Mouse (Mus musculus) kidney, embryonic 14.5 days (tissue): ENCODE measurements around the gene Tbc1d5. TPM values are rescaled to one million over a fixed set of nuclear protein-coding genes. Genes with fewer than 3 reads are reported as not detected.
"Not testable (repeated sequence)": the region's sequence is repeated elsewhere in the genome, so short reads cannot be mapped to it uniquely, and the experiment has no call there.

Experiments
- ATAC-seq: fragments of 200-750 bp; cut with Nextera tagmentation; 2 replicates; pipeline ENCODE4 v1.8.0; 2017; ENCODE audit warnings: moderate number of reproducible peaks, mild to moderate bottlenecking, moderate TSS enrichment, moderate library complexity; ENCODE audit not compliant: low FRiP score, low TSS enrichment
- H3K27ac ChIP-seq: fragments of 300-500 bp; sonication (generic); 2 replicates; pipeline ENCODE4 v1.5.1; 2014; ENCODE audit warnings: low read depth, mild to moderate bottlenecking, low read length, moderate library complexity, mixed read lengths
- H3K27me3 ChIP-seq: fragments of 300-500 bp; sonication (generic); 2 replicates; pipeline ENCODE4 v1.6.1; 2014; ENCODE audit warnings: mild to moderate bottlenecking, low read length; ENCODE audit not compliant: control insufficient read depth, insufficient read depth
- H3K36me3 ChIP-seq: fragments of 300-500 bp; sonication (generic); 2 replicates; pipeline ENCODE4 v1.6.1; 2014; ENCODE audit warnings: low read length, mixed read lengths; ENCODE audit not compliant: control insufficient read depth, insufficient read depth
- H3K4me1 ChIP-seq: fragments of 300-500 bp; sonication (generic); 2 replicates; pipeline ENCODE4 v1.6.1; 2014; ENCODE audit warnings: low read length, mixed read lengths; ENCODE audit not compliant: control insufficient read depth, insufficient read depth
- H3K4me2 ChIP-seq: fragments of 300-500 bp; sonication (generic); replicated peaks from 2 replicates; pipeline ENCODE4 v1.6.1; 2014; ENCODE audit warnings: low read depth, mild to moderate bottlenecking, low read length
- H3K4me3 ChIP-seq: fragments of 300-500 bp; sonication (generic); 2 replicates; pipeline ENCODE4 v1.5.1; 2014; ENCODE audit warnings: mild to moderate bottlenecking, low read length
- H3K9ac ChIP-seq: fragments of 300-500 bp; sonication (generic); 2 replicates; pipeline ENCODE4 v1.6.1; 2014; ENCODE audit warnings: low read depth, mild to moderate bottlenecking, low read length, moderate library complexity
- H3K9me3 ChIP-seq: fragments of 300-500 bp; sonication (generic); 2 replicates; pipeline ENCODE4 v1.6.1; 2016; ENCODE audit warnings: low read length; ENCODE audit not compliant: control insufficient read depth
- WGBS: fragments of 180-500 bp; shearing (Covaris S2); extraction: QIAGEN DNeasy Blood & Tissue Kit; methylation state at CpG from one replicate; pipeline ENCODE4 v1.1.7; 2014; 5-methylcytosine and 5-hydroxymethylcytosine counted together
- polyA plus RNA-seq: library from polyadenylated mRNA; unstranded; fragments of >200 nt; fragmentation: Nextera tagmentation; extraction: Ambion mirVana; gene quantifications from 2 replicates; pipeline ENCODE4 v1.2.1, GENCODE M21; 2014

Gene Tbc1d5
- polyA plus RNA-seq, 1 experiment from 2014 or later = 12.2 TPM

- no peak overlapping the region for H3K27ac ChIP-seq
- H3K4me2 ChIP-seq = no peak overlapping the region
- H3K4me3 ChIP-seq = no peak overlapping the region
- no peaks in the 10 kb centered on the region for H3K4me1 ChIP-seq
- no peaks in the 10 kb centered on the region for H3K27me3 ChIP-seq
- ATAC-seq = no peak
- WGBS = 81% methylated on average over 2 of the region's 2 CpGs
- no peaks in the 10 kb centered on the region for H3K9me3 ChIP-seq
- H3K36me3 ChIP-seq = no peaks in the 10 kb centered on the region
- H3K9ac ChIP-seq = no peak overlapping the region
Observed at GRCm38 (mm10) chr17:50726265-50726664, 452.9 kb downstream of the Tbc1d5 start.

- H3K36me3 ChIP-seq = no peaks in the 10 kb centered on the region
- H3K4me1 ChIP-seq = no peaks in the 10 kb centered on the region
- WGBS = 83% methylated on average over 2 of the region's 2 CpGs
- no peak for ATAC-seq
- H3K27me3 ChIP-seq = no peaks in the 10 kb centered on the region
- no peak overlapping the region for H3K4me2 ChIP-seq
- H3K4me3 ChIP-seq = no peak overlapping the region
- H3K27ac ChIP-seq = no peak overlapping the region
- H3K9ac ChIP-seq = no peak overlapping the region
- H3K9me3 ChIP-seq = no peaks in the 10 kb centered on the region
Observed at GRCm38 (mm10) chr17:50724376-50724775, 454.8 kb downstream of the Tbc1d5 start.

GRCm38 (mm10) chr17:50717586-50717985, 461.6 kb downstream of the Tbc1d5 start:
- Histone ChIP-seq H3K4me1 (no peaks in the 10 kb centered on the region), H3K4me2 (no peak overlapping the region), H3K4me3 (no peak overlapping the region), H3K9ac (no peak overlapping the region), H3K9me3 (no peaks in the 10 kb centered on the region), H3K36me3 (no peaks in the 10 kb centered on the region), H3K27me3 (no peaks in the 10 kb centered on the region), H3K27ac (no peak overlapping the region)
- ATAC-seq = no peak
- WGBS = 80% methylated on average over 5 of the region's 5 CpGs

- no peaks in the 10 kb centered on the region for H3K4me1 ChIP-seq
- H3K9ac ChIP-seq = no peak overlapping the region
- no peak overlapping the region for H3K27ac ChIP-seq
- H3K27me3 ChIP-seq = no peaks in the 10 kb centered on the region
- 80% methylated on average over 7 of the region's 7 CpGs for WGBS
- no peak overlapping the region for H3K4me2 ChIP-seq
- no peaks in the 10 kb centered on the region for H3K9me3 ChIP-seq
- H3K4me3 ChIP-seq = no peak overlapping the region
- H3K36me3 ChIP-seq = no peaks in the 10 kb centered on the region
- ATAC-seq = no peak
Observed at GRCm38 (mm10) chr17:50710497-50711222, 468.5 kb downstream of the Tbc1d5 start.

GRCm38 (mm10) chr17:50698410-50698809, 480.7 kb downstream of the Tbc1d5 start:
- not testable (repeated sequence) for H3K9ac ChIP-seq, H3K27ac ChIP-seq, H3K36me3 ChIP-seq, ATAC-seq, H3K4me1 ChIP-seq, H3K4me3 ChIP-seq, H3K27me3 ChIP-seq, H3K9me3 ChIP-seq
- H3K4me2 ChIP-seq = peak overlapping the region; percentile 30; the same call in 1 of the 2 replicates
- WGBS = 2% methylated on average over 32 of the region's 39 CpGs

GRCm38 (mm10) chr17:50688135-50688534, 491.0 kb downstream of the Tbc1d5 start:
- no peaks in the 10 kb centered on the region for H3K27me3 ChIP-seq
- no peak for ATAC-seq
- no peaks in the 10 kb centered on the region for H3K9me3 ChIP-seq
- H3K36me3 ChIP-seq = no peaks in the 10 kb centered on the region
- no peak overlapping the region for H3K27ac ChIP-seq
- no peak overlapping the region for H3K9ac ChIP-seq
- WGBS = 91% methylated on average over 6 of the region's 6 CpGs
- H3K4me3 ChIP-seq = no peak overlapping the region
- no peaks in the 10 kb centered on the region for H3K4me1 ChIP-seq
- H3K4me2 ChIP-seq = no peak overlapping the region

GRCm38 (mm10) chr17:50687670-50688069, 491.5 kb downstream of the Tbc1d5 start:
- Histone ChIP-seq H3K27ac (no peak overlapping the region), H3K27me3 (no peaks in the 10 kb centered on the region), H3K4me1 (no peaks in the 10 kb centered on the region), H3K36me3 (no peaks in the 10 kb centered on the region), H3K9me3 (no peaks in the 10 kb centered on the region), H3K4me3 (no peak overlapping the region), H3K9ac (no peak overlapping the region), H3K4me2 (no peak overlapping the region)
- WGBS = 85% methylated on average over 10 of the region's 10 CpGs
- no peak for ATAC-seq

GRCm38 (mm10) chr17:50684960-50685645, 494.0 kb downstream of the Tbc1d5 start:
- H3K9me3 ChIP-seq = no peaks in the 10 kb centered on the region
- no peak overlapping the region for H3K27ac ChIP-seq
- 36% methylated on average over 7 of the region's 7 CpGs for WGBS
- no peaks in the 10 kb centered on the region for H3K36me3 ChIP-seq
- H3K4me3 ChIP-seq = no peak overlapping the region
- no peaks in the 10 kb centered on the region for H3K4me1 ChIP-seq
- no peak overlapping the region for H3K9ac ChIP-seq
- ATAC-seq = peak; percentile 71; the same call in 1 of the 2 replicates
- no peak overlapping the region for H3K4me2 ChIP-seq
- no peaks in the 10 kb centered on the region for H3K27me3 ChIP-seq
